Mouse (Mus musculus): Measurements from ENCODE around the gene Cdc42ep4.

The Cdc42ep4 gene

DNA sequence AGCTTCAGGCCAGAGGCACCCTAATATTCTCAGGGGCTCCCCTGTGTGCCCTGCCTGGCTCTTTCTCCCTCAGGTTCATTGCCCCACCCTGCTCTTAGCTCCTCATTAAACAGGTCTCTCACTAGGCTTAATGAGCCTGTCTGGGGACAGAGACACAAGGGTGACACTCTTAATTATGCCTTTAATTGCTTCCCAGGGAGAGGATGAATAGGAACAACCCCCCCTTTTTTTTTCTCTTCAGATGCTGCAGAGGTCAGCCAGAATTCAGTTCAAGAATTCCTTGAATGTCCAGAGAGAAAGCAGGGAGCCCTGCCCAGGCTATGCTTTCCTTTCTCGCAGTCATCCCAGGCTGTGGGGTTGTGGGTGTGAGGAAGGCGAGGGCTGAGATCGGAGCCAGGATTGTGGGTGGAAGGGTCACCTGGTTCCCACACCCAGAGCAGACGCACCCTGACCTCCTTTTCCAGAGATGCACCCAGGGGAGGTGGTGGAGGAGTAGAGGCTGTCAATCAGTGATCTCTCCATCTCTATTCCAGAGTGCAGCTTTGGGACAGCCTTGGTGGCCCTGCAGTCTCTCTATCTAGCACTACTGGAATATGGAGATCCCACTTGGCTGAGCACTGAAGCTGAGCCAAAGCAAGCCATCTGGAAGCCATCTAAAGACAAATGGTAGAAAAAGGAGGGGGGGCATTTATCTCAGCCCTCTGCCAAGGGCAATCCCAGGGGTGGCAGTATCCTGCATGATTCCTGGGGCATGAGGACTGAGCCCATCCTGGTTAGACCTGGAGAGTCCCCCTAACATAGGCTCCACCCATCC, 26.2 kb downstream of the Cdc42ep4 start:
- peak; percentile 98 for DNase-seq (ENCODE audit: inconsistent ontology term)

DNA sequence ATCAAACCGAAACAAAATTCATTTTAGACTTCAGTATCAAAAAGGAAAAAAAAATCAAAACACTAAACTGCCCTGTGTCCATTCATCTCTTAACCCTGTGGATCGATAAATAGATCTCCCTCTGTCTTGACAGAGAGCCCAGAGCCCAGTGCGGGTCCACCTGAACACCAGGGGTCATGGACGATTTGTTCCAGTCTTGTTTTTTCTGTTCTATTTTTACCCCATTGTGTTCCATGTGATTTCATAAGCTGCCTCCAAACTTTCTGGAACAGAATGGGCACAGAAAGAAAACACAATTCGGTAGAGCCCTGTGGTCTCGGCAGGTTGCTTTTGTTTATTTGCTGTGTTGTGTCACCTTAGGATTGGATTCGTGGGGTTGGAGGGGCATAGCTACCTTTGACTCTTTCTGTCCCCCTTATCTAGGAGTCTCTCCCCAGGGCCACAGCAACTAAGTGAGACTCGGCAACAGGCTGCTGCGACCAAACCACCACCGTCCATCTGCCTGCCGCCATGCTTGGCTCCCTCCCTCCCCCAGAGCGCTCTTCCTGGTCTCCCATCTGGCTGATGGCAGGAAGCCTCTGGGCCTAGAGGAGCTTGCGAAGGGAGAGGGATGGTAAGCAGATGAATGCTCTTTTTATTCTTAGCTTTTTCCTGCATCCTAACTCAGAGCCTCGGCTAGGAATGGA, 29.1 kb downstream of the Cdc42ep4 start:
- no peak for DNase-seq (ENCODE audit: inconsistent ontology term)

DNA sequence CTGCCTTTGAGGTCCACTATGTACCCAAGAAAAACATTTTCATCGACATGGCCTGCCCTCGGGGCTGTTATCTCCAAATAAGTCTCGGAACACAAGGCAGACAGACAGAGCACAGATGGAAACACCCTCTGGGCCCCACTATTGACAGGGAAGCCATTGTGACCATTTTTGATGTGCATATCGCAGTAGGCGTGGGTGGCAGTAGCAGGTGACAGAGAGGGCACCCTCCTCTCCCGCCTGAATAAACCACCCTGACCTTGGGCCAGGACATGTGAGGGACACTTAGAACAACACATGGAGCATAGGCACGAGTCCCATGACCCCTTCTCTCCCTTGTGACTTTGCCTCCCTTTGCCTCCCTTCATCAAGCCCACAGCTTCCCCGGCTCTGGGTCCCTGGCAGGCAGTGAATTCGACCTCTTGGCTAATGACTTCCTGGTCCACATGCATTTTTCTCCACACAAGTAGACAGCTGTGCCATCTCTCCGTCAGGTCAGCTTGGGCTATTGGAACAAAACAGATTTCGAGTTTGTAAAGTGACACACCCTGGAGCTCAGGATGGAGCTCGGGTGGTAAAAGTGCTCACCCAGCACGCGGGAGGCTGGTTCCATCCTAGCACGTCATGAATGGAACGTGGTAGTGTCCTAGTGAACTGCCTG, 33.8 kb downstream of the Cdc42ep4 start:
- peak; percentile 68 for DNase-seq (ENCODE audit: inconsistent ontology term)

DNA sequence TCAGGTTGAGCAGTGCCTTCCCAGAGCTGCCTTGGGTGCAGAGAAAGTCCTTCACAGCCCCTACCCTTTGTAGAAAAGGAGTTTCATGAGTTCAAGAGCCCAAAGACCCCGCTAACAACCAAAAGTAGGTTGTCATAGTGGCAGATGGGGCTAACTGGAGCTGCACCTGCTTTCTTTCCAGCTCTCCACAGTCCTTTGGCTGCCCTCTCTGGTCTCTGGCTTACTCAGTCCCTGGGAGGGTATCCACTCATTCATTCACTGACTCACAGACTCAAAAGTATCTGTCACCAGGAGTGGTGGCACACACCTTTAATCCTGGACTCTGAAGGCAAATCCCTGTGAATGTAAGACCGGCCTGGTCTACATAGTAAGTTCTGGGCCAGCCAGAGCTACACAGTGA, 35.5 kb downstream of the Cdc42ep4 start:
- no peak for DNase-seq (ENCODE audit: inconsistent ontology term)

DNA sequence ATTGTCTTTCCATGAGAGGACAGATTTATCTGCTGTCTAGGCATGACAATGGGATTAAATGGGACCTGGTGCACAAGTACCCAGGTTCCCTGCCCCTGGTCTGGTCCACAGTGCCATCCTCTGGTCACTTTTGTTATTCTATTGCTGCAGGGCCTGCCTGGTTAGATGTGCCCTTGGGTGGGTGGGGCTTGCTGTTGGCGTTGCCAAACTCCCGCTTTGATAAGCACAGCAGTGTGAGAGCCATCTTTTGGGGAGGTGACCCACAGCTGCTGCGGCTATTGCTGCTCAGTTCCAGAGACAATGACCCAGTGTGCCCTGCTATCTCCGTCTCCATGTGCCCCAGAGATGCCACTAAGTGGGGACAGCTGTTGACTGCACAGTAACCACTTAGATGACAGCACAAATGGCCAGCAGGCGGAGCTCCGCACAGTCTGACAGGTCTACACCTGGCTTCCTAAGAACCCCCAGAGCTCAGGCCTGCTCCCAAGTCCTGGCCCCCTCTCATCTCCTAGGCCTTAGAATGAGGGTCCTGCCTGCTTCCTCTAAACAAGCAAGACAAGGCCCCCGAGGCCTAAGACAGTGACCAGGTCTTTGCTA, 36.5 kb downstream of the Cdc42ep4 start:
- DNase-seq (ENCODE audit: inconsistent ontology term) = peak; percentile 66

DNA sequence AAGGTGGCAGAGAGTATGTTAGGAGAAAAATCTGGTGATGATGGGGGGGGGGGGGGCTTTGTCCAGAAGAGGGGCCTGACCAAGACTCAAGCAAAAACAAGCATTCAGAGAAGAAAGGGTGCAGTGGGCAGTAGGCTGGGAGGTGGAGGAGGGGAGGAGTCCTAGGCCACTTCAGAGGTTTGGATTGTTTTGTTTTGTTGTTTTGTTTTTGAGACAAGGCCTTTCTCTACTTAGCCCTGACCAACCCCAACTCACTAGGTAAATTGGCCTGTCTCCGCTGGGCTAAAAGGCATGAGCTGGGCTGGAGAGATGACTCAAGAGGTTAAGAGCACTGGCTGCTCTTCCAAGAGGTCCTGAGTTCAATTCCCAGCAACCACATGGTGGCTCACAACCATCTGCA, 40.6 kb downstream of the Cdc42ep4 start:
- peak; percentile 47 for DNase-seq (ENCODE audit: inconsistent ontology term)

DNA sequence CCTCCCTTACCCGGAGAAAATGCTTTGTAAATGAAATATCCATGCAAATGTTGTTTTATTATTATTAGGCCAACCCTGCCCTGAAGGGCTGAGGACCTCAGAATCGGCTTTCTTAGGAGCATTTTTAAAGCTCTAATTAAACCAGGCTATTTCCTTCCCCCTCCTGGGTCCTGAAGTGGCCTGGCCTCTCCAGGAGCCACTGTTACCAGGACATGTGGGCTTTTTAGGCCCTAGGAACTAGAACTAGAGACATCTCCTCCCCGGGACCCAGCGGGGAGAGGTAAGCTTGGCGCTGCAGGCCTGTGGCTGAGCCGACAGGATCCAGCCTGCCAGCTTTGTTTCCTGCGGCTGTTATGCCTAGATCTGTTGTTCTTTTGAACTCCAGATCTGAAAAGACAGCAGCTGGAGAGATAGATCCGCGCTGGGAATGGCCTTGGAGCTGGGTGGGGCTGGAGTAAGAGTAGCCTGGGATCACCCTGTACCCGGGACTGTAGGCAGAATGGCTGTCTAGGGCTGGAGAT, 41.4 kb downstream of the Cdc42ep4 start:
- no peak for DNase-seq (ENCODE audit: inconsistent ontology term)

DNA sequence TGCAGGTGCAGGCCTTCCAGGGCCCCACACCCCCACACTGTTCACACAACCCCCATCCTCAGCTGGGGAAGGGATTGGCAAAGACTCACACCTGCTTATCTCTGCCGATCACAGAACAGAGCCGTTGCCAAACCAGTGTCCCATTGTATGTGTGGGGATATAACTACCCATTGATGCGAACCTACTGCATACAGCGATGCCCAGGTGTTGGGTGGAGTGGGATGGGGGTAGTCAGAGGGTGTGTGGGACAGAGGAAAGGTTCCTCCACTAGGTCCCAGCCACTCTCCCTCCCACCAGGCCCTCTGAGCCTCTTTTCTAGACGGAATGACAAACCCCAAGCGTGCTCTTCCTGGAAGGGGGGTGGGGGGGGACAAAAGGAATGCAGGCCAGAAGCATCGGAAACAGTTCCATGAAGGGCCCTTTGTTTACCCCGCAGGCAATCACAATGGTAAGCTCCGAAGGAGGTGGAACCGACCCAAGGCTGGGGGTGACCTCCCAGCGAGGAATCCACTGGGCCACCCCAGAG, 41.9 kb downstream of the Cdc42ep4 start, which contains the start of gene Cpsf4l:
Cpsf4l (minus strand) TSS at position 287 of the 526 bp plus-strand sequence.
- DNase-seq (ENCODE audit: inconsistent ontology term) = peak; percentile 99

DNA sequence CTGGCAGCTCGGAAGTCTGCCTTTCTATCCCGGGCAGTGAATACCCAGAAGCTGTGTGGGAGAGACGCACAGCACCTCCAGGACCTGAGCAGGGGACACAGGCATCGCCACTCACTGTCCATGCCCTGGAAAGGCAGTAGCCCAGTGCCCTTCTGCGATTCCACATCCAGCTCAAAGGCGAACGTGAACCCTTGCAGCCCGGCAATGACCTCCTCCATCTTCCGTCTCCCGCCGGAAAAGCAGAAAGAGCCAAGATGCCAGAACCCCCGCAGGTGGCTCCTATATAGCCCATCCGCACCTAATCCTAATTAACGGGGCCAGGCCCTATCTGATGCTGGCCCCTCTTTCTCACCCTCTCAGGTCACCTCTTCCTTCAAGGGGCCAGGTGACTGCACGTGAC, 42.4 kb downstream of the Cdc42ep4 start:
- peak; percentile 6 for DNase-seq (ENCODE audit: inconsistent ontology term)

DNA sequence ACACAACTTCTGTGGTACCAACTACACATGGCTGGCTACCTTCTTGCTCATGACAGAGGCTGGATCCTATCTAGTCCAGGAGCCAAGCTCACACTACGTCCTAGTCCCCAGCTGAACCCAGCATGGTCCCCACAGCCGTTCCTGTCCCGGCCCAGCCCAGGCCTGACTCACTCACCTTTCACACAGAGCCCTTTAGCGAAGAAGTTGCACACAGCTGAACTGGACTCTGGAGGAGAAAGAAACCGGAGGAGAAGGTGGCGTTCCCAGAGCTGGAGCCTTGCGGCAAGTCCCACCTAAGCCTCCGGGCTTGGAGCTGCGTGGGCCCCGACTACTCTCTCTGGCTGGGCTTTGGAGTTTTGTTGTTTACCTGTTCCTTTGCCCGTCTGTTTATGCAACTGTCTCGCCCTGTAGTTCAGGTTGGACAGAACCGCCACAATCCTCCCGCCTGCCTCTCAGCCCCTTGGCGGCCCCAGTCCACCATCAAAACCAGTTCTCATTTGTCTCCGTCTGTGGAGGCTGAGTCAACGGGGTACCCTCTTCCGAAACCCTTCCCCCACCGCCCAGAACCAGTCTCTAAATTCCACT, 43.0 kb downstream of the Cdc42ep4 start:
- no peak for DNase-seq (ENCODE audit: inconsistent ontology term)

DNA sequence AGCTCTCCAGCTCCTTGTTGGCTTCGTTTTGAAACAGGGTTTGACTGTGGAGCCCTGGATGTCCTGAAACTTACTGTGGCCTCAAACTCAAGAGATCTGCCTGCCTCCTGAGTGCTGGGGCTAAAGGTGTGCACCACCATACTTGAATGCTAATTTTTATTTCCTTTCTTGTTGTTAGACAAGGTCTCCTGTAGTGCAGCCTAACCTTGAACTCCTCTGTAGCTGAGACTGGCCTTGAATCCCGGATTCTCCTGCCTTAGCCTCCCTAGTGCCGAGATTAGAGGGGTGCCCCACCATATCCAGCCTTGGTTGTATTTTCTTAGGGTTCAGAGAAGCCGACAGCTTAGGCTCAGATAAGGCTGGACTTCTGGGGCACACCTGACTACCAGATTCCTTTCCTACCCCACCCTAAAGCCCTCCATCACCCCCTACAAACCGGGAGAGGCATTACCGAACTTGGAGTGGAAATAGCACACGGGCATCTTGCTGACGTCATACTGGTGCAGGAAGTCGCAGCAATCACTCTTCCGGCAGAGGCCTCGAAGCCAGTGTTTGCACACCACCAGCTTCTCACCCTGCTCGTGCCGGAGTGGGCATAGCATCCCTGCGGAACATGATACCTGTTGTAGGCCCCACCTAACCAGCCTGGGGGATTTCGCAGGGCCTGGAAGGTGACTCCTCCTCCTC, 45.6 kb downstream of the Cdc42ep4 start:
- DNase-seq (ENCODE audit: inconsistent ontology term) = no peak

DNA sequence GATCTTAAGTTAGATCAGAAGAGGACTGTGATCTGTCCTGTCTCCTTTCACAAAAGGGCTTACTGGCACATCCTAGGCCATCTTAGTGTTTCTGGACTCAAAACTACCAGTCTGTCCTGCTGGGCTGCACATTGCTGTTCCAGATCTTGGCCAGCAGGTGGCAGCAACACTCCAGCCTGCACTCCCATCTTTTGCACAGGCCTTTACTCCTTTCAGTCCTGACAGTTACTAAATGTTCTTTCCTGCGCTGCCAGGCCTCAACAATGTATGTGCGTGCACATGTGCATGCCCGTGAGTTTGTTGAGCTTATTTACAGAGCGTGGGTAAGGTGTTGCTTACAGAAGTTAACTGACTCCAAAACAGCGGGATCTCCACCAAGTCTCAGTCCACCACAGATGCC, 47.9 kb downstream of the Cdc42ep4 start:
- peak; percentile 63 for DNase-seq (ENCODE audit: inconsistent ontology term)

DNA sequence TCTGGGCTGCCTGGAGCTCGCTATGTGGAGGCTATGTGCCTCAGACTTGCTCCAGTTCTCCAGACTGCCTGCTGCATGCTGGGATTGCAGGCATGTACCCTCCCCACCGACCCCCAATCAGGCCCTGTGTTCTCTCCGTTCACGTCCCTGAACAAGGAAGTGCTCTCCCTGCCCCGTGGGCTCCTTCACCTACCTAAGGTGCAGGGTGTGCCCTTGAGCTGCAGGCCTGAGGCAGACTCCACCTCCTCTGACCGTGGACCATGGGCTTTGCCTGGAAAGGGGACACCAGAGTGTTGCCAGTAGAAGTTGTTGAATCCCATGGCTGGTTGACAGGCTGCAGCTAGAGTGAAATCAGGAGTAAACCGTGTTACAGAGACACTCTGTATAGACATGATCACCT, 52.0 kb downstream of the Cdc42ep4 start:
- DNase-seq (ENCODE audit: inconsistent ontology term) = no peak

DNA sequence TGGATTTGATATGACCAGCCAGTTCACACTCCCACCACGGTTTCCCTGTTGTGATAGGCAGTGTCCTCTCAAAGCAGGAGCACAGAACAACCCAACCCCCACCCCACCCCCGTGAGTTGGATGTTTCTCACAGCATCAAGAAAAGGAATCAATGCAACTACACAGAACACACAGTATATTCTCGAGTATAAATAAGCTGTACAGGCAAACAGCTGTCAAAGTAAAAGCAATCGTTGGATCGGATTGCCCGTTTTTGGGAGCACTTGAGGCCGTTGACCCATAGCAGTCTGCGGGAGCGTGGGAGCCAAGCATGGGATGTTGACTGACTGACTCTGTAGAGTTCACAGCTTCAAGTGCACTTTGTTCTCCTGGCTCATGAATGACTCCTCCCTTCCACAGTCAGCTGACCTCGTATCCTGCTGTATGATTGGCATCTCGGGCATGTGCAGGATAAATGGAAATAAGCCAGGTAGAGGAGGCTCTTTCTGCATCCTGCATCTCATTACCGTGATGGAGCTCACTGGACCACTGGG, 53.6 kb downstream of the Cdc42ep4 start:
- no peak for DNase-seq (ENCODE audit: inconsistent ontology term)

DNA sequence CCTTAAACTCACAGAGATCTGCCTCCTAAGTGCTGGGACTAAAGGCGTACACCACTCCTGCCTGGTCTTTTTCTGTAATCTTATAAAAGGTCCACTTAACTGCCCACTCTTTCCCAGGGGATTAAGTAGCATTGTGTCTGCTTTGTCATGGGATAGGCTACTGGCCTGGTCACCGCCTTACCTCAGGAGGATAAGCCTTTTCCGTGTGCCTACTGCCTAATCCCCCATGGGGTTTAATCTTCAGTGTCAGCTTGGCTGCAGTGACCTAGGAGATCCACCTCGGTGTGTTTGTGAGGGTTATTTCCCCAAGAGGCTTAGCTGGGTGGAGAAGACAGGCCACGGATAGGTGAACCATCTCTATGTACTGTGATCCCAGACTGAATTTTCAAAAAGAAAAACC, 54.1 kb downstream of the Cdc42ep4 start:
- DNase-seq (ENCODE audit: inconsistent ontology term) = no peak

DNA sequence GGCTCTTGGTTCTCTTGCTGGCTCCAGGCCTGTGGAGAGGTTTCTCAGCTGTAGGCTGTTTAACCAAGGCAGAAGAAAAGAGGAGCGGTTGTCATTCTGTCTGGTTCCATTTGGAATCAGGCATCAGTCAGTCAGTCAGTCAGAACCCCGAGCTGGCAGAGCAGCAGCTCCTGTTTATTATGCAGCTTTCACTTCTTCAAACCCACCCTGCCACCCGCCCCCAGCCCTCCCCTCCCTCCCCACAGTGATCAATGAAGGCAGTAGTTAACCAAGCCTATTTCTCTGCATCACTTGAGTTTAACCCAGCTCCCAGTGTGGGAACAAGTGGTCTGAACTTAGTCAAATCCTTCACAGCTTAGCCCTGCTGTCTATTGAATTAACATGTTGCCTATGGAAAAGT, 59.8 kb downstream of the Cdc42ep4 start:
- DNase-seq (ENCODE audit: inconsistent ontology term) = no peak

DNA sequence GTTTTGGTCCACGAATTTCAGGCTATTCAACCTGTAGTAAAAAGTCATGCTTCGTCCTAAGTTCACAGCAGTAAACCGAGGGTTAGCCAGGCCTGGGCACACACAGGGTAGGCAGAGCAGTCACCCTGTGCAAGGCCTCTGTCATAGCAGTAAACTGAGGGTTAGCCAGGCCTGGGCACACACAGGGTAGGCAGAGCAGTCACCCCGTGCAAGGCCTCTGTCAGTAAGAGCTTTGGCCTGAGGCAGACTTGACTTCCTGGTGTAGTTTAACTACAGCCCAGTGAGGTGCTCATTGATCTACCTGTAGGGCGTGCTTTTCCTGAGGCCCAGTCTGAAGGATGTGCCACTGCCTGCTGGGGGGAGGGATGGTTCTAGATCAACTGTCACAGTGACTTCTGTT, 60.4 kb downstream of the Cdc42ep4 start:
- no peak for DNase-seq (ENCODE audit: inconsistent ontology term)

DNA sequence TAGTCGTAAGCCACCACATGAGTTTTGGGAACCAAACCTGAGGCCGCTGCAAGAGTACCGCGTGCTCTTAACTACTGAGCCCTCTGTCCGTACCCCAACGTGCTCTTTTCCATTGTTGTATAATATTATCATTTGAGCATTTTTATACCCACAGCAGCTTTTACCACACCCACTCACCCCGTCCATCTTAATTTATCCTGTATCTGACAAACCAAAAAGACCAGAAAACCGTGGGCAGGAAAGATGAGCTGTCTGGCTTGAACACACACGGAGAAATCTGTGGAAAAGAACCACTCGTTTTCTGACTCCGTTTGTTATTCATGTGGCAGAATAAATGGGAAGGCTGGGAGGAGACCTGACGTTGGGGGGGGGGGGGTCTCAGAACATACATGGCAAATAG, 61.2 kb downstream of the Cdc42ep4 start:
- DNase-seq (ENCODE audit: inconsistent ontology term) = no peak

DNA sequence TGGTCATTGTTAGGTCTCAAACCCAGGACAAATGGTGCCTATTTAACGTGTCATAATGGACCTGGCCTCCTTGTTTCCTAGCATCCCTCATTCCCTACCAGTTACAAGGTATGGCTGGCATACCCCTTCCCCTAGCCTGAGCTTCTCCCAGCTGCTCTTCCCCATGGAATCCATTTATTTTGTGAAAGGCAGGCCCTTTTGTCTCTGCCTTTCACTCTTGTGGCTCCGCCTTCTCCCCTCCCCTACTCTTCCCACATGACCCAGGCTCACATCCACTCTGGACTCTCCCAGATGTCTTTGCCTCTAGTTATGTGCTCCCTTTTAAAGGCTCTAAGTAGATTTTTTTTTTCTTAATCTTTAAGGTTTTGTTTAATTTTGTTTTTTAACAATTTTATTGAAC, 64.7 kb downstream of the Cdc42ep4 start:
- no peak for DNase-seq (ENCODE audit: inconsistent ontology term)

DNA sequence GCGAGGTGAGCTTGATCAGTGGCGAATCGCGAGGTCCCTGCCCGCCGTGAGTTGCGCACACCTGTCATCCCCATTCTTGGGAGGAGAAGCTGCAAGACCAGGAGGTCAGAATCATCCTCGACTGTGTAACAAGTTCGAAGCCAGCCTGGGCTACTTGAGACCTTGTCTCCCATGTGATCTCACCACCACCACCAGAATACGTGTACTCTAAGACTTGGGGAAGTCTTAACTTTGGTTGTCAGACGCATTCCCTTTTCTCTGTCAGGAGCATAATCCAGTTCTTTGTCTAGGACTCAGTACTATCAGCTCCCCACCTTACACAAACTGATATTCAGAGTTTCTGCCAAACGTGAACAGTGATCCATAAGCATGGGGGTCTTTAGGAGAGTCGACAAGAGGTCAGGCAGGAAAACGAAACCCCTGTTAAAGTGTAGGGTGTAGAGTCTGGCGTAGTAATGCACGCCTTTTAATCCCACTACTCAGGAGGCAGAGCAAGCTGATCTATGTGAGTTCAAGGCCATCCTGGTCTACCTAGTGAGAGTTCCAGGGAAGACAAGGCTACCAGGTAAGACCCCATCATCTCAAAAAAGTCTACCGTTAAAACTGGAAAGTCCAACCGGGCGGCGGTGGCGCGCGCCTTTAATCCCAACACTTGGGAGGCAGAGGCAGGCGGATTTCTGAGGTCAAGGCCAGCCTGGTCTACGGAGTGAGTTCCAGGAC, 66.8 kb downstream of the Cdc42ep4 start:
- no peak for DNase-seq (ENCODE audit: inconsistent ontology term)

All from Muller cell, postnatal 12 days (primary cell).